Mouse (Mus musculus): Measurements from ENCODE around the gene Atxn1. TPM values are rescaled to one million over a fixed set of nuclear protein-coding genes. Genes with fewer than 3 reads are reported as not detected.

Gene Atxn1
- total and polyA plus RNA-seq, 3 experiments = 9.4 to 61.0 (median 25.0) TPM

- H3K36me3 ChIP-seq (replicated peaks) = peaks cover 49% of the 10 kb centered on the region
- H3K4me1 ChIP-seq (ENCODE audit: insufficient read depth, low read depth, low read length) = peaks cover 29% of the 10 kb centered on the region
- H3K9me3 ChIP-seq (replicated peaks) = no peaks in the 10 kb centered on the region
- no peak for DNase-seq (ENCODE audit: low spot score)
- TF ChIP-seq CTCF (IDR thresholded peaks at IDR 0.05; ENCODE audit: low read depth, low read length) (no peak), TAL1 (conservative IDR thresholded peaks at IDR 0.05; ENCODE audit: low read depth, low read length) (no peak), GATA1 (IDR thresholded peaks at IDR 0.05; ENCODE audit: borderline replicate concordance, low read length) (no peak), POLR2AphosphoS5 (IDR thresholded peaks at IDR 0.05; ENCODE audit: insufficient replicate concordance, low read depth, low read length) (no peak), GATA2 (IDR thresholded peaks at IDR 0.05; ENCODE audit: borderline replicate concordance, low read depth, low read length) (no peak)
- no peak overlapping the region for H3K4me3 ChIP-seq (ENCODE audit: low read depth, low read length)
- ATAC-seq (ENCODE audit: extremely low read depth, insufficient number of reproducible peaks, low FRiP score, poor library complexity, severe bottlenecking) = no peak
- no peaks in the 10 kb centered on the region for H3K27me3 ChIP-seq (ENCODE audit: insufficient read depth, low read length)
Observed at GRCm38 (mm10) chr13:45773381-45774168, 191.2 kb downstream of the Atxn1 start.

GRCm38 (mm10) chr13:45769757-45770156 lies 195.1 kb downstream of the Atxn1 start:
- H3K27me3 ChIP-seq (ENCODE audit: insufficient read depth, low read length) = no peaks in the 10 kb centered on the region
- TF ChIP-seq CTCF (IDR thresholded peaks at IDR 0.05; ENCODE audit: low read depth, low read length) (no peak), TAL1 (conservative IDR thresholded peaks at IDR 0.05; ENCODE audit: low read depth, low read length) (no peak), POLR2AphosphoS5 (IDR thresholded peaks at IDR 0.05; ENCODE audit: insufficient replicate concordance, low read depth, low read length) (no peak), GATA2 (IDR thresholded peaks at IDR 0.05; ENCODE audit: borderline replicate concordance, low read depth, low read length) (no peak), GATA1 (IDR thresholded peaks at IDR 0.05; ENCODE audit: borderline replicate concordance, low read length) (no peak)
- ATAC-seq (ENCODE audit: extremely low read depth, insufficient number of reproducible peaks, low FRiP score, poor library complexity, severe bottlenecking) (no peak), DNase-seq (ENCODE audit: low spot score) (no peak)
- peaks cover 57% of the 10 kb centered on the region for H3K36me3 ChIP-seq (replicated peaks)
- peaks cover 9% of the 10 kb centered on the region for H3K4me1 ChIP-seq (ENCODE audit: insufficient read depth, low read depth, low read length)
- no peaks in the 10 kb centered on the region for H3K9me3 ChIP-seq (replicated peaks)
- H3K4me3 ChIP-seq (ENCODE audit: low read depth, low read length) = no peak overlapping the region

GRCm38 (mm10) chr13:45768250-45768649 lies 196.6 kb downstream of the Atxn1 start:
- Histone ChIP-seq H3K36me3 (replicated peaks) (peaks cover 60% of the 10 kb centered on the region), H3K27me3 (ENCODE audit: insufficient read depth, low read length) (no peaks in the 10 kb centered on the region), H3K4me3 (ENCODE audit: low read depth, low read length) (no peak overlapping the region), H3K9me3 (replicated peaks) (no peaks in the 10 kb centered on the region), H3K4me1 (ENCODE audit: insufficient read depth, low read depth, low read length) (no peaks in the 10 kb centered on the region)
- DNase-seq (ENCODE audit: low spot score) = no peak
- ATAC-seq (ENCODE audit: extremely low read depth, insufficient number of reproducible peaks, low FRiP score, poor library complexity, severe bottlenecking) = no peak
- TF ChIP-seq GATA2 (IDR thresholded peaks at IDR 0.05; ENCODE audit: borderline replicate concordance, low read depth, low read length) (no peak), CTCF (IDR thresholded peaks at IDR 0.05; ENCODE audit: low read depth, low read length) (no peak), GATA1 (IDR thresholded peaks at IDR 0.05; ENCODE audit: borderline replicate concordance, low read length) (no peak), POLR2AphosphoS5 (IDR thresholded peaks at IDR 0.05; ENCODE audit: insufficient replicate concordance, low read depth, low read length) (no peak), TAL1 (conservative IDR thresholded peaks at IDR 0.05; ENCODE audit: low read depth, low read length) (no peak)

DNA sequence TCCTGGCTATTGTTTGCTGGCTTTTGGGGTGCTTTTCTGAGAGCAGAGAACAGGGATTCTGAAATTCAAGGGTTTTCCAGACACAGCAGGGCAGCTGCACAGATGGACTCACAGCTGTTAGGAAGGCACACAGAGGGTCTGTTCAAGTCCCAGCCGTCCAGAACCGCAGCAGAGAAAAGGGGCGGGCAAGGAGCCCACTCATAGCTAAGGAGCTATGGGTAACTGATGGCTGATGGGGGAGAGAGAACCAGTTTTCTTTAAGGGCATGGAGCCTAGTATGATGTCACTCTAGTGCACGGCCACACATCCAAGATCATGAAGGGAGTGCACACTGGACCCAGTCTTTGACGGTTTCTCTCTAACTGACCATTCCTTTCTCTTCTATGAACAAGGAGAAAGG lies 200.5 kb downstream of the Atxn1 start:
- Histone ChIP-seq H3K9me3 (replicated peaks) (no peaks in the 10 kb centered on the region), H3K4me1 (ENCODE audit: insufficient read depth, low read depth, low read length) (no peaks in the 10 kb centered on the region), H3K27me3 (ENCODE audit: insufficient read depth, low read length) (no peaks in the 10 kb centered on the region), H3K4me3 (ENCODE audit: low read depth, low read length) (no peak overlapping the region), H3K36me3 (replicated peaks) (peaks cover 55% of the 10 kb centered on the region)
- TF ChIP-seq CTCF (IDR thresholded peaks at IDR 0.05; ENCODE audit: low read depth, low read length) (no peak), GATA2 (IDR thresholded peaks at IDR 0.05; ENCODE audit: borderline replicate concordance, low read depth, low read length) (no peak), GATA1 (IDR thresholded peaks at IDR 0.05; ENCODE audit: borderline replicate concordance, low read length) (no peak), POLR2AphosphoS5 (IDR thresholded peaks at IDR 0.05; ENCODE audit: insufficient replicate concordance, low read depth, low read length) (no peak), TAL1 (conservative IDR thresholded peaks at IDR 0.05; ENCODE audit: low read depth, low read length) (no peak)
- DNase-seq (ENCODE audit: low spot score) = no peak
- no peak for ATAC-seq (ENCODE audit: extremely low read depth, insufficient number of reproducible peaks, low FRiP score, poor library complexity, severe bottlenecking)

DNA sequence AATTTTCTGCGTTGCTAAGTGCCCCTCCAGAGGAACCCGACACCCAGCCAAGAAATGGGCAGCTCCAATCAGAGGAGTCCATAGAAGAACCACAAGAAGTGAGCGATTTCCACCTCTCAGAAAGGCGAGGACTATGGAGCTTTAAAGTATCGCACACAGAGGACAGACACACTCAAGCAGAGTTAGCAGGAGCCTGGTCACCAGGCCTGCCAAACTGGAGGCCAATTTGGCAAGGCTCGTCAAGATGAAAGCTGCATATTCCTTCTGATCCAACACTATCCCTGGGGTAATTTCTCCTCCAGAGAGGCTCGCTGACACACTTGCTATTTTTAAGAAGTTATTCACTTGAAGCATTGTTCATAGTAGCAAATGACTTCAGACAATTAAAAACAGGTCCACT lies 202.5 kb downstream of the Atxn1 start:
- ATAC-seq (ENCODE audit: extremely low read depth, insufficient number of reproducible peaks, low FRiP score, poor library complexity, severe bottlenecking) = no peak
- no peak for DNase-seq (ENCODE audit: low spot score)
- no peaks in the 10 kb centered on the region for H3K4me1 ChIP-seq (ENCODE audit: insufficient read depth, low read depth, low read length)
- H3K4me3 ChIP-seq (ENCODE audit: low read depth, low read length) = no peak overlapping the region
- H3K9me3 ChIP-seq (replicated peaks) = no peaks in the 10 kb centered on the region
- peaks cover 58% of the 10 kb centered on the region for H3K36me3 ChIP-seq (replicated peaks)
- TF ChIP-seq GATA2 (IDR thresholded peaks at IDR 0.05; ENCODE audit: borderline replicate concordance, low read depth, low read length) (no peak), GATA1 (IDR thresholded peaks at IDR 0.05; ENCODE audit: borderline replicate concordance, low read length) (no peak), POLR2AphosphoS5 (IDR thresholded peaks at IDR 0.05; ENCODE audit: insufficient replicate concordance, low read depth, low read length) (no peak), TAL1 (conservative IDR thresholded peaks at IDR 0.05; ENCODE audit: low read depth, low read length) (no peak), CTCF (IDR thresholded peaks at IDR 0.05; ENCODE audit: low read depth, low read length) (no peak)
- no peaks in the 10 kb centered on the region for H3K27me3 ChIP-seq (ENCODE audit: insufficient read depth, low read length)

DNA sequence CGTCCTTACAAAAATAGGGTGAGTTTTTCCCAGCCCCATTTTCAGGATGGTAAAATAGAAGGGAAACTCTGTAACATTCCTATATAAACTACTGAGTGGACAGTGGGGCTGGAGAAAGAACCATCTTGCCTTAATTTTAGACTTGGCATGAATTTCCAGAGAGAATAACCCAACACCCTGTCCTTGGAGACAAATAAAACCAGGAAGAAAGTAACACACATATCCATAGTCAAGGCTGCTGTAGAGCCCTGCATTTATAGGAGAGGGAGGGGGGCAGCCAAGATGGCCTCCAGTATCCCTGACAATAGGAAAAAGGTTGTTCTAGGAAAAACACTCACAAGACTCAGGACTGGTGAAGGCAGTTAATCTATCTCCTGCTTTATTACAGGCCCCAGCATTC lies 210.3 kb downstream of the Atxn1 start:
- Histone ChIP-seq H3K9me3 (replicated peaks) (no peaks in the 10 kb centered on the region), H3K36me3 (replicated peaks) (peaks cover 63% of the 10 kb centered on the region), H3K4me1 (ENCODE audit: insufficient read depth, low read depth, low read length) (peaks cover 20% of the 10 kb centered on the region), H3K4me3 (ENCODE audit: low read depth, low read length) (no peak overlapping the region), H3K27me3 (ENCODE audit: insufficient read depth, low read length) (no peaks in the 10 kb centered on the region)
- no peak for TF ChIP-seq TAL1 (conservative IDR thresholded peaks at IDR 0.05; ENCODE audit: low read depth, low read length)
- TF ChIP-seq POLR2AphosphoS5 (IDR thresholded peaks at IDR 0.05; ENCODE audit: insufficient replicate concordance, low read depth, low read length) = no peak
- TF ChIP-seq CTCF (IDR thresholded peaks at IDR 0.05; ENCODE audit: low read depth, low read length) = no peak
- no peak for TF ChIP-seq GATA2 (IDR thresholded peaks at IDR 0.05; ENCODE audit: borderline replicate concordance, low read depth, low read length)
- no peak for TF ChIP-seq GATA1 (IDR thresholded peaks at IDR 0.05; ENCODE audit: borderline replicate concordance, low read length)
- no peak for ATAC-seq (ENCODE audit: extremely low read depth, insufficient number of reproducible peaks, low FRiP score, poor library complexity, severe bottlenecking)
- DNase-seq (ENCODE audit: low spot score) = no peak
